ENCODE assay signal across 1 mouse cellular context in genomic region chr19:6342276-6342933, GRCm38 (mm10).
TF ChIP-seq lines count a peak whose summit lies in the region.

No protein-coding gene starts in this region.

TF ChIP-seq in CH12.LX, 34 proteins besides CTCF, POLR2A, EP300 and RAD21:
- TF ChIP-seq MXI1 (IDR thresholded peaks at IDR 0.05; ENCODE audit: low read depth, low read length) (no peak), MAX (IDR thresholded peaks at IDR 0.05; ENCODE audit: low read length) (no peak), ZKSCAN1 (IDR thresholded peaks at IDR 0.05; ENCODE audit: borderline replicate concordance, low read depth, low read length) (no peak), ELF1 (IDR thresholded peaks at IDR 0.05; ENCODE audit: low read depth, low read length) (peak; percentile 88), NRF1 (IDR thresholded peaks at IDR 0.05; ENCODE audit: low read depth, low read length) (0 out of 2 replicates have a peak, but pooled peaks have one; percentile 11), ETS1 (conservative IDR thresholded peaks at IDR 0.05; ENCODE audit: low read depth, low read length) (0 out of 2 replicates have a peak, but pooled peaks have one; percentile 25)
TF ChIP-seq in CH12.LX: peak in this region for 3.
